ENCODE assay signal across 14 mouse cellular contexts in genomic region chr1:34742234-34742633, GRCm38 (mm10).
"Had no signal": no experiment of that assay in that cellular context is flagged by ENCODE, and none has a peak within 500 bp of the region (broad histone marks: within the 10 kb centered on the region; RNA-seq: fewer than 3 reads in every experiment).

No protein-coding gene starts in this region.

- ATAC-seq: liver, postnatal 0 days; lung, postnatal 0 days; midbrain, embryonic 15.5 days had no signal

- DNase-seq: kidney, adult 8-10 months; kidney, postnatal 10 days; kidney, postnatal 36 days; left cerebral cortex, postnatal 4 days; liver, postnatal 0 days; lung, embryonic 14.5 days; retina, postnatal 1 day; right cerebral cortex, postnatal 25 days; spleen, adult 18-20 months; thymus, adult 2 months; thymus, postnatal 14 days; thymus, postnatal 4 days had no signal
